Mouse (Mus musculus) neural tube, embryonic 12.5 days (tissue): Measurements from ENCODE around the gene Oasl2. TPM values are rescaled to one million over a fixed set of nuclear protein-coding genes. Genes with fewer than 3 reads are reported as not detected.
"Not testable (repeated sequence)": the region's sequence is repeated elsewhere in the genome, so short reads cannot be mapped to it uniquely, and the experiment has no call there.

Experiments used
- ATAC-seq: fragments of 200-750 bp; cut with Nextera tagmentation; 2 replicates; pipeline ENCODE4 v1.8.0; 2017; ENCODE audit warnings: low read depth, mild to moderate bottlenecking, moderate TSS enrichment, moderate library complexity; ENCODE audit not compliant: low FRiP score
- H3K27ac ChIP-seq: fragments of 300-500 bp; sonication (generic); 2 replicates; pipeline ENCODE4 v1.5.1; 2016
- H3K27me3 ChIP-seq: fragments of 300-500 bp; sonication (generic); replicated peaks from 2 replicates; pipeline ENCODE4 v1.6.1; 2016; ENCODE audit warnings: mild to moderate bottlenecking
- H3K36me3 ChIP-seq: fragments of 300-500 bp; sonication (generic); 2 replicates; pipeline ENCODE4 v1.6.1; 2016; ENCODE audit warnings: mild to moderate bottlenecking
- H3K4me1 ChIP-seq: fragments of 300-500 bp; sonication (generic); 2 replicates; pipeline ENCODE4 v1.6.1; 2016
- H3K4me2 ChIP-seq: fragments of 300-500 bp; sonication (generic); replicated peaks from 2 replicates; pipeline ENCODE4 v1.6.1; 2016; ENCODE audit warnings: mild to moderate bottlenecking
- H3K4me3 ChIP-seq: fragments of 300-500 bp; sonication (generic); 2 replicates; pipeline ENCODE4 v1.5.1; 2016
- H3K9ac ChIP-seq: fragments of 300-500 bp; sonication (generic); 2 replicates; pipeline ENCODE4 v1.6.1; 2016; ENCODE audit warnings: mild to moderate bottlenecking
- H3K9me3 ChIP-seq: fragments of 300-500 bp; sonication (generic); 2 replicates; pipeline ENCODE4 v1.6.1; 2016; ENCODE audit warnings: mild to moderate bottlenecking
- WGBS: fragments of 180-500 bp; shearing (Covaris S2); methylation state at CpG from one replicate; pipeline ENCODE4 v1.1.7; 2016; 5-methylcytosine and 5-hydroxymethylcytosine counted together
- polyA plus RNA-seq: library from polyadenylated mRNA; unstranded; fragments of >200 nt; fragmentation: Nextera tagmentation; extraction: Ambion mirVana; gene quantifications from 2 replicates; pipeline ENCODE4 v1.2.1, GENCODE M21; 2016

The Oasl2 gene
- polyA plus RNA-seq, 1 experiment from 2014 or later: 1.3 TPM

DNA sequence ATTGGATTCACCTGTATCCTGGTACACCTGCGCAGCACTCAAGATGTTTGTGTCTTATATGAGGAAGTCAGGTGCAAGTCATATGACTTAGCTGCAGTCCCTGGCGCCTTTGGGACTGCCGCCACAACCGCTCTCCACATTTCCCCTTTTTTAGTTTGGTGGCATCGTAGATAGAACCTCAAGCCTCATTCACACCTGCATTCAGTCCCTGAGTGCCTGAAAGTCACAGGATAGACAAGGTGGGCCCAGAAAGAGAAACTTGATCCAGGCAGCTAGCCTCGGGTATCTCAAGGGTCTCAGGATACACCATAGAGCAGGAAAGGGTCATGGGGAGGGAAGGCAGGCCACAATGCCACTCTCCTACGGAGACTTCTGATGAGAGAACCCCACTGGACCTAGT lies 14.4 kb upstream of the Oasl2 start:
- H3K9me3 ChIP-seq, H3K27me3 ChIP-seq, H3K4me2 ChIP-seq, H3K4me3 ChIP-seq, ATAC-seq, H3K36me3 ChIP-seq, H3K4me1 ChIP-seq, H3K27ac ChIP-seq, H3K9ac ChIP-seq: not testable (repeated sequence)
- 85% methylated on average over 6 of the region's 7 CpGs for WGBS

DNA sequence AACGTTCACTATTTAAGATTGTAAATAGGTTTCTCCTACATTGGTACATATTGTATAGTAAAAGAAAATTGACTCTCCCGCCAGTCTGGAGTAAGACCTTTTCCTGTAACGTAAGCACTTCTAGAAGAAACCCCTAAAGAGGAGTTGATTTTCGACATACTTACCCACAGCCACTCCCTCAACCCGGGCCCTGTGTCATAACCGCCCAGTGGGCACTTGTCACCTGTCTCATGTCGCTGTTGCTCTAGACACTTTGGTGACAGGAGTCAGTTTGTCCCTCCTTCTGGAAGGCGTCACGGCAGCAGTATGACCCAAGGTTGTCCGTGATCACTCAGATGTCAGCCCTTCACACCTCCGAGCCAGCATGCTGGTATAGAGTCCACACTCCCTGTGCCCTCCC lies 13.7 kb upstream of the Oasl2 start:
- 87% methylated on average over 11 of the region's 11 CpGs for whole genome bisulfite sequencing
- no peaks in the 10 kb centered on the region for H3K9me3 ChIP-seq
- H3K4me1 ChIP-seq: no peaks in the 10 kb centered on the region
- no peak overlapping the region for H3K27ac ChIP-seq
- no peak for ATAC-seq
- no peak overlapping the region for H3K4me2 ChIP-seq
- H3K27me3 ChIP-seq: no peaks in the 10 kb centered on the region
- H3K4me3 ChIP-seq: no peak overlapping the region
- H3K9ac ChIP-seq: no peak overlapping the region
- no peaks in the 10 kb centered on the region for H3K36me3 ChIP-seq

DNA sequence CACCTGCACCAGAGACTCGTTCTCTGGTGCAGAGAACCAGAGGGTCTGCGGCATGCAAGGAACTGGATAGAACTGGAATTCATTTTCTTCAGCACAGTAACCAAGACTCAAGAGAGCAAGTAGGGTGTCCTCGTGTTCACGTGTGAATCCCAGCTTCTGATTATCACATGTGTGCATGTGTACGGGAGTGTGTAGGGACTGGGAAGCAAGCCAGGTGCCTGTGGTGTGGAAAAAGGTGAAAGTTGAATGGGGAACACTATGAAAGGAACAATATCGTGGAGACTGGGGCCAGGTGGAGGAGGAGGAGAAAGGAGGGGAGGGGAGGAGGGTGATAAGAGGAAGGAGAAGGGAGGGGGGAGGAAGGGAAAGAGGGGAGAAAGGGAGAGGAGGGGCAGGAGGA lies 9.9 kb upstream of the Oasl2 start:
- no peaks in the 10 kb centered on the region for H3K36me3 ChIP-seq
- H3K4me2 ChIP-seq: no peak overlapping the region
- no peaks in the 10 kb centered on the region for H3K4me1 ChIP-seq
- no peaks in the 10 kb centered on the region for H3K27me3 ChIP-seq
- no peak overlapping the region for H3K27ac ChIP-seq
- no peak overlapping the region for H3K9ac ChIP-seq
- ATAC-seq: no peak
- no peak overlapping the region for H3K4me3 ChIP-seq
- 89% methylated on average over 6 of the region's 6 CpGs for WGBS
- no peaks in the 10 kb centered on the region for H3K9me3 ChIP-seq

DNA sequence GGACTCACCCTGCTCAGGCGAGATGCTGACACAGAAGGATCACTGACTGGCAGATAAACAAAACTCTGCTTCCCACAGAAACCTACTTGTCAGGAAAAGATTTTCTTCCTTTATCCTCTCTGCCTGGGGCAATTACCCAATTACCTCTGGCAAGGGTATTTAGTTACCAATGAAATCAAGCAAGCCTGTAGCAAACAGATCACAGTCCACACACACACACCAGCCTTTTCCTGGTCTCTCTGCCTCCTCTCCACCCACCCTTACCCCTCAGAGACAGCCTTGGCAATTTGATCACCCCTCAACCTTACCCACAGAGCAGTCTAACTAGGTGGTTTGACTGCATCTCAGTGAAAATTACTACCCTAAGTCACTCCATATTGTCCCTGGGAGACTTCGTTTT lies 7.7 kb upstream of the Oasl2 start:
- Histone ChIP-seq H3K4me3 (no peak overlapping the region), H3K27me3 (no peaks in the 10 kb centered on the region), H3K36me3 (no peaks in the 10 kb centered on the region), H3K9me3 (no peaks in the 10 kb centered on the region), H3K27ac (no peak overlapping the region), H3K4me2 (no peak overlapping the region), H3K4me1 (no peaks in the 10 kb centered on the region), H3K9ac (no peak overlapping the region)
- no peak for ATAC-seq
- 94% methylated on average over 2 of the region's 2 CpGs for WGBS

DNA sequence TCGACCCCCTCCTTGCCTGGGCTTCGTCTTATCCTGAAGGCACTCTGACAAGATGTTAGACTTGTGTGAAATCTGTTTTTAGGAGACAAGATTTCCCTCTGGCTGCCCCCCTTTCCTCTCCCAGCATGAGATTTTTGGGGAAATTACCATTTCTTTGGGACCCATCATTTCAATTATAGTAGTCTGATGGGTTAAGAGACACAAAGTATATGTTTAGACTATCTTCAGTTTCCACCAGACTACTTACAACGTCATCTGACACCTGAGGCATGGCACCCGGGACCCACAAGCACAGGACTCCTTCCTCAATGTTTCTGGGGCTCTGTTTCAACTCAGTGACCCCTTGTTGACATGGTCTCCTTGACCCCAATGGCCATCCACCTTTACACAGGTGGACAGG lies 1.2 kb upstream of the Oasl2 start:
- Histone ChIP-seq H3K9ac (no peak overlapping the region), H3K4me3 (no peak overlapping the region), H3K9me3 (no peaks in the 10 kb centered on the region), H3K27me3 (no peaks in the 10 kb centered on the region; the same call in 1 of the 2 replicates), H3K4me2 (no peak overlapping the region), H3K36me3 (no peaks in the 10 kb centered on the region), H3K27ac (no peak overlapping the region), H3K4me1 (no peaks in the 10 kb centered on the region)
- 89% methylated on average over 4 of the region's 4 CpGs for WGBS
- ATAC-seq: no peak

DNA sequence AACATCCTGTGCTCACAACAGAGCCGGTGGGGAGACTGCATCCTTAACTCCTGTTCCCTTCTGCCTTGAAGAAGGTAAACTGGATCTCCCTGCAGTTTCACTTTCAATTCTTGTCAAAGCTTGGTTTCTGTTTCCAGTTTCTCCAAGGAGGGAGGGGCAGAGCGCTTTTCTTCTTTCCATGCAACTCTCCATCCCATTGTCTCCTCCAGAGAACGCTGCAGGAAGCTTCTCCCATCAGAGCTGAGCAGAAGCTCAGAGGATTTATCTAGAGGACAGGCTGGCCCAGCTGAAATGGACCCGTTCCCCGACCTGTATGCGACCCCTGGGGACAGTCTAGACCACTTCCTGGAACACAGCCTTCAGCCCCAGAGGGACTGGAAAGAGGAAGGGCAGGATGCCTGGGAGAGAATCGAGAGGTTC lies 648 bp downstream of the Oasl2 start:
- H3K36me3 ChIP-seq: no peaks in the 10 kb centered on the region
- no peaks in the 10 kb centered on the region for H3K4me1 ChIP-seq
- H3K4me2 ChIP-seq: peak overlapping the region; percentile 4; the same call in 1 of the 2 replicates
- 18% methylated on average over 7 of the region's 7 CpGs for WGBS
- 0 out of 2 replicates have a peak overlapping the region, but pooled peaks have one; percentile 18 for H3K9ac ChIP-seq
- no peaks in the 10 kb centered on the region for H3K9me3 ChIP-seq
- no peak overlapping the region for H3K4me3 ChIP-seq
- H3K27me3 ChIP-seq: no peaks in the 10 kb centered on the region; the same call in 1 of the 2 replicates
- ATAC-seq: no peak
- no peak overlapping the region for H3K27ac ChIP-seq

DNA sequence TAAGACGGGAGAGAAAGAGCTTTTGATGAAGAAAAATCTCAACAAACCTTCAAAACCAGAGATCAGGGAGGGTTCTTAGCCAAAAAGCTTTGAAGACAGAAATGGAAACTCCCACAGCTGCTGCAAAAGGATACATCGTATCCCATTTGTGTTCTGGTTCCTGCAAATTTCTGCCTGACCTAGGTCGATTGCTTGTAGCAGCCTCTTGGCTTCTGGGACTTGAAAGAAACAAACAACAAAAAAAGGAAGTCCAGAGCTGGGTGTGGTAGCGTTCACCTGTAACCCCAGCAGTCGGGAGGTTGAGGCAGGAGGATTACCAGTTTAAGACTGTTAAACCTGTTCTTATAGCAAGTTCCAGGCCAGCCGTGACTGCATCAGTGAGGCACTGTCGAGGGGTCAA lies 2.1 kb downstream of the Oasl2 start:
- 85% methylated on average over 7 of the region's 7 CpGs for WGBS
- no peaks in the 10 kb centered on the region; the same call in 1 of the 2 replicates for H3K27me3 ChIP-seq
- no peak overlapping the region for H3K27ac ChIP-seq
- no peaks in the 10 kb centered on the region for H3K36me3 ChIP-seq
- ATAC-seq: no peak
- no peaks in the 10 kb centered on the region for H3K9me3 ChIP-seq
- no peak overlapping the region for H3K4me3 ChIP-seq
- no peak overlapping the region for H3K4me2 ChIP-seq
- H3K4me1 ChIP-seq: no peaks in the 10 kb centered on the region
- no peak overlapping the region for H3K9ac ChIP-seq

DNA sequence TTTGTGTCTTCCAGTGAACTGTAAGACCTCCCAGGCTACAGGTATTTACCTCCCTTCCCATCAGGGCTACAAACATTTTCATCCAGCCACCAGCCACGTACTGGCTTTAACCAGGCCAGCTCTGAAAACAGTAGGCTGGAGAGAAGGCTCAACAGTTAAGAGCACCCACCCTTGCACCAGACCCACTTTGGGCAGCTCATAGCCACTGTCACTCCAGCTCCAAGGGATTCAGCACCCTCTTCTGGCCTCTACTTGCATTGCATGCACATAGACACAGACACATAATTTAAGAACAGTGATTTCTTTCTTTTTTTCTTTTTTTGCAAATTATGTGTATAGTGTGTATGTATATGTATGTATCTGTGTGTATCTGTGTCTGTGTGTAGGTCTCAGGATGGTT lies 5.7 kb downstream of the Oasl2 start:
- H3K4me3 ChIP-seq: no peak overlapping the region
- no peak for ATAC-seq
- H3K27ac ChIP-seq: no peak overlapping the region
- H3K9me3 ChIP-seq: no peaks in the 10 kb centered on the region
- H3K4me1 ChIP-seq: no peaks in the 10 kb centered on the region
- no peaks in the 10 kb centered on the region for H3K27me3 ChIP-seq
- H3K9ac ChIP-seq: no peak overlapping the region
- no peaks in the 10 kb centered on the region for H3K36me3 ChIP-seq
- no peak overlapping the region for H3K4me2 ChIP-seq
- 43% methylated on average over 1 of the region's 1 CpGs for WGBS

DNA sequence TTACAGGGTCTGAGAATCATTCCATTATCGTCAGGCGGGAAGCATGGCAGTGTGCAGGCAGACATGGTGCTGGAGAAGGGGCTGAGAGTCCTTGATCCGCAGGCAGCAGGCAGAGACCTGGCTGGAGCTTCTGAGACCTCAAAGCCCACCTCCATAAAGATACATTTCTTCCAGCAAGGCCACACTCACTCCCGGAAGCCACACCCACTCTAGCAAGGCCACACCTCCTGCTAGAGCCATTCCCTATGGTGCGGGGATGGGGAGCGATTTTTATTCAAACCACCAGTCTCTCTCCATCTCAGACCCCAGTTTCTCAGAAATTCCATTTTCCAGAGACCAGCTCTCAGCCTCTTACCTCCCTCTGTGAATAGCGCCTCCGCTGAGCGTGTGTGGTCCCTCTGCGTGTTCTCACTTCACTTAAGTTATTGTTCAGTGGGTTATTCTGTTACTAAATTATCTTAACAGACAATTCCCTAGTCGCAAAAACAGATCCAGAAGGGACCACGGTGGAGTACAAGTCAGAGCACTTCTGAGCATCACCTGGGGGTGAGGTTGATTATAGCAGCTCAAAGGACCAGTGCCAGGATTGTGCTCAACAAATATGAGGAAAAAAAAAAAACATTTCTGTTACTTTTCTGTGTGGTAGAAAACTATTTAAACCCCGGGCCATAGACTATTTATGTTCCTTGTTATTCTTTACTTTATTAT lies 12.0 kb downstream of the Oasl2 start:
- Histone ChIP-seq H3K9me3 (no peaks in the 10 kb centered on the region), H3K27me3 (no peaks in the 10 kb centered on the region), H3K4me2 (no peak overlapping the region), H3K9ac (no peak overlapping the region), H3K4me3 (no peak overlapping the region), H3K27ac (no peak overlapping the region), H3K36me3 (no peaks in the 10 kb centered on the region), H3K4me1 (no peaks in the 10 kb centered on the region)
- no peak for ATAC-seq
- 47% methylated on average over 13 of the region's 13 CpGs for WGBS

DNA sequence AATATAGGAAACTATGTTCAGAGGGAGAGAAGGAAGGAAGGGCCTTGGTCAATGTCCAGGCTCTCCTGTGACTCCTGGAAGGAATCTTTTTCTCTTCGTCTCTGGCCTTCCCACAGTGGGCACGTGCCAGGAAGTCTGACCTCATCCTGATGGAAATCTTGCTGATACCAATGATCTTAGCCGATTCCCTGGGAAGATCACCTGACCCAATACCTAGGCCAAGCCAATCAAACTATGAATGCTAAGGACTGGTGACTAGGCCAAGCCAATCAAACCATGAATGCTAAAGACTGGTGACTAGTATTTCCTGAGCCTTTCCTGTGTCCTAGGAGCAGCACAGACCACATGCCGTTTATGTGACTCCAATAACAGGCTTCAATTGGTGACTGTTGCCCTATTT lies 16.9 kb downstream of the Oasl2 start:
- no peak overlapping the region for H3K4me2 ChIP-seq
- ATAC-seq: no peak
- H3K27ac ChIP-seq: no peak overlapping the region
- no peaks in the 10 kb centered on the region for H3K9me3 ChIP-seq
- no peak overlapping the region for H3K4me3 ChIP-seq
- H3K27me3 ChIP-seq: no peaks in the 10 kb centered on the region
- WGBS: 75% methylated on average over 4 of the region's 4 CpGs
- no peak overlapping the region for H3K9ac ChIP-seq
- H3K4me1 ChIP-seq: no peaks in the 10 kb centered on the region
- H3K36me3 ChIP-seq: no peaks in the 10 kb centered on the region

DNA sequence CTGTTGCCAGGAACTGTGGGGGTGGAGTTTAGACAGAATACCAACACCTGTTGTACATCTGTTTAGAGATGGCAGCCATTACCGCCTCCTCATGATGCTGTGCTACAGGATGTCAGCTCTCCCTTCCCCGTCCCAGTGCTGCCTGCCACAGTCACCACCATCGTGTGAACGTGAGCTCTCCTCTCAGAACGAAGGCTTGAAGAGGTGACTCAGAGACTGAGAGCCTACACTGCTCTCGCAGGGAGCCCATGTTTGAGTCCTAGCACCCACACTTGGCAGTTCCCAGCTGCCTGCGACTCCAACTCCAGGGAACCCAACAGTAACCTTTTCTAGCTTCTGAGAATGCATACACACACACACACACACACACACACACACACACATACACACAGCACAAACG lies 18.1 kb downstream of the Oasl2 start:
- Histone ChIP-seq H3K27ac (no peak overlapping the region), H3K9ac (no peak overlapping the region), H3K27me3 (no peaks in the 10 kb centered on the region), H3K4me3 (no peak overlapping the region), H3K9me3 (no peaks in the 10 kb centered on the region), H3K4me1 (no peaks in the 10 kb centered on the region), H3K4me2 (no peak overlapping the region), H3K36me3 (no peaks in the 10 kb centered on the region)
- WGBS: 80% methylated on average over 8 of the region's 8 CpGs
- ATAC-seq: no peak

DNA sequence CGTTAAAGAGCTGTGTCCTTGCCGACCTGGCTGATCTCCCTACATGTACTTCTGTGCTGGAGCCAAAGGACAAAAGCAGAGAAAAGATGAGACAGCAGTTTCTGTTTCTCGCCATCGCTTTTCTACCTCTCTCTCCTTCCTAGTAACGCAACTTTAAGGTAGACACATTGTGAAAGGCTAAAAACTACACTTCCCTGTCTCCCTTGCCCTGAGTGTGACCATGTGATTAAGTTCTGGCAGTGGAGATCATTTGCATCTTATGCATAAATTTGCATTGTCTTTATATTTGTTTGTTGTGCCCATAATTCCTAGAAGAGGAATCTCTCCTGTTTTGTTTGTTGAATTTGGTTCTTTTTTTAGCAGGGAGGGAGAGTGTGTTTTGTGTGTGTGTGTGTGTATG lies 19.1 kb downstream of the Oasl2 start:
- 87% methylated on average over 5 of the region's 5 CpGs for WGBS

DNA sequence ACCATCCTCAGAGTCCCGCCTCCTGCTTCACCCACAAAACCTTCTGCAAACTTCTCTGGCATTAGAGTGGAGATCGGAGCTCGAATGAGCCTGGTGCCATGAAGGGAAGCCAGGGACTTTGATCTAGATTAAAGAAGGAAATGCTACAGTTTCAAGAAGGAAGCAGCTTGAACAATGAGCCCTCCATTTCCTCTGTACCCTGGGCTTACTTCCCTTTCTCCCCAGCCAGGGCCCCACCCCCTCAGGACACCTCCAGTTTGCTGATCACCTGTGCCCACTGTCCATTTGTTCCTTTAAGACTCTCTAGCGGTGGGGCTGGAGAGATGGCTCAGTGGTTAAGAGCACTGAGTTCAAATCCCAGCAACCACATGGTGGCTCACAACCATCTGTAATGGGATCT lies 20.0 kb downstream of the Oasl2 start:
- Histone ChIP-seq H3K27ac (no peak overlapping the region), H3K4me3 (no peak overlapping the region), H3K9ac (no peak overlapping the region), H3K4me1 (no peaks in the 10 kb centered on the region), H3K9me3 (no peaks in the 10 kb centered on the region), H3K36me3 (no peaks in the 10 kb centered on the region), H3K4me2 (no peak overlapping the region), H3K27me3 (no peaks in the 10 kb centered on the region)
- no peak for ATAC-seq
- 80% methylated on average over 4 of the region's 4 CpGs for WGBS

More for the DNA sequence above, 19.1 kb downstream of the Oasl2 start:
- Histone ChIP-seq H3K4me3 (no peak overlapping the region), H3K9ac (no peak overlapping the region), H3K27me3 (no peaks in the 10 kb centered on the region), H3K9me3 (no peaks in the 10 kb centered on the region), H3K4me1 (no peaks in the 10 kb centered on the region), H3K36me3 (no peaks in the 10 kb centered on the region), H3K27ac (no peak overlapping the region), H3K4me2 (no peak overlapping the region)
- no peak for ATAC-seq
